Mouse (Mus musculus) bone marrow macrophage, adult 2 months (primary cell): ENCODE results near the gene Usp21. TPM values are rescaled to one million over a fixed set of nuclear protein-coding genes. Genes with fewer than 3 reads are reported as not detected.

Experiments used
- H3K27ac ChIP-seq: 2 replicates; pipeline ENCODE4 v1.5.1; 2012; ENCODE audit warnings: low read depth, low read length; ENCODE audit not compliant: insufficient read depth
- H3K4me1 ChIP-seq: 2 replicates; pipeline ENCODE4 v1.6.1; 2012; ENCODE audit warnings: low read length; ENCODE audit not compliant: control insufficient read depth, insufficient read depth
- H3K4me3 ChIP-seq: 2 replicates; pipeline ENCODE4 v1.5.1; 2012; ENCODE audit warnings: mild to moderate bottlenecking, low read length, moderate library complexity; ENCODE audit not compliant: insufficient read depth
- CTCF ChIP-seq: IDR thresholded peaks from 2 replicates; pipeline ENCODE4 v1.5.1; 2012; ENCODE audit warnings: low read depth, mild to moderate bottlenecking, low read length, moderate library complexity
- POLR2A ChIP-seq: IDR thresholded peaks from 2 replicates; pipeline ENCODE4 v1.6.1; 2012; ENCODE audit warnings: mild to moderate bottlenecking, low read depth, low read length, borderline replicate concordance
- polyA plus RNA-seq: library from polyadenylated mRNA; stranded (reverse); fragments of >200 nt; gene quantifications from 2 replicates; pipeline ENCODE4 v1.2.4, GENCODE M21; 2012; ENCODE audit not compliant: missing spikeins, insufficient read depth, insufficient read length

Usp21 gene
- polyA plus RNA-seq, 1 experiment: 45.1 TPM

- Histone ChIP-seq H3K4me1 (peaks cover 20% of the 10 kb centered on the region), H3K27ac (no peak overlapping the region), H3K4me3 (no peak overlapping the region)
- no peak for TF ChIP-seq POLR2A
- TF ChIP-seq CTCF: no peak
Measured at GRCm38 (mm10) chr1:171279012-171279705, 8.6 kb downstream of the Usp21 start.

GRCm38 (mm10) chr1:171278436-171278835 is 9.4 kb downstream of the Usp21 start:
- Histone ChIP-seq H3K27ac (no peak overlapping the region), H3K4me3 (no peak overlapping the region), H3K4me1 (peaks cover 14% of the 10 kb centered on the region)
- TF ChIP-seq CTCF (no peak), POLR2A (no peak)

GRCm38 (mm10) chr1:171277736-171278135 is 10.1 kb downstream of the Usp21 start:
- Histone ChIP-seq H3K4me3 (no peak overlapping the region), H3K4me1 (peaks cover 14% of the 10 kb centered on the region), H3K27ac (no peak overlapping the region)
- no peak for TF ChIP-seq POLR2A
- no peak for TF ChIP-seq CTCF

- TF ChIP-seq POLR2A (no peak), CTCF (no peak)
- H3K27ac ChIP-seq: no peak overlapping the region
- peaks cover 19% of the 10 kb centered on the region for H3K4me1 ChIP-seq
- no peak overlapping the region for H3K4me3 ChIP-seq
Measured at GRCm38 (mm10) chr1:171276110-171276748, 11.6 kb downstream of the Usp21 start.

- TF ChIP-seq CTCF (no peak), POLR2A (no peak)
- Histone ChIP-seq H3K4me3 (no peak overlapping the region), H3K27ac (no peak overlapping the region), H3K4me1 (peaks cover 21% of the 10 kb centered on the region)
Measured at GRCm38 (mm10) chr1:171275144-171275734, 12.6 kb downstream of the Usp21 start.

GRCm38 (mm10) chr1:171274171-171274570 is 13.6 kb downstream of the Usp21 start:
- Histone ChIP-seq H3K4me1 (peaks cover 25% of the 10 kb centered on the region), H3K4me3 (no peak overlapping the region), H3K27ac (no peak overlapping the region)
- no peak for TF ChIP-seq CTCF
- TF ChIP-seq POLR2A: no peak

- Histone ChIP-seq H3K27ac (peak overlapping the region; percentile 71), H3K4me3 (peak overlapping the region; percentile 36)
- no peak for TF ChIP-seq POLR2A
Measured at GRCm38 (mm10) chr1:171272086-171272485, 15.7 kb downstream of the Usp21 start.

GRCm38 (mm10) chr1:171271622-171272021 is 16.2 kb downstream of the Usp21 start:
- peak overlapping the region; percentile 71 for H3K27ac ChIP-seq
- peaks cover 30% of the 10 kb centered on the region for H3K4me1 ChIP-seq
- TF ChIP-seq POLR2A: no peak
- TF ChIP-seq CTCF: peak; percentile 40
- H3K4me3 ChIP-seq: peak overlapping the region; percentile 36

More at GRCm38 (mm10) chr1:171272086-171272485, 15.7 kb downstream of the Usp21 start:
- peaks cover 29% of the 10 kb centered on the region for H3K4me1 ChIP-seq

- peaks cover 31% of the 10 kb centered on the region for H3K4me1 ChIP-seq
Measured at GRCm38 (mm10) chr1:171271196-171271595, 16.6 kb downstream of the Usp21 start.

GRCm38 (mm10) chr1:171270573-171270900 is 17.3 kb downstream of the Usp21 start:
- H3K4me3 ChIP-seq: peak overlapping the region; percentile 71
- TF ChIP-seq CTCF (no peak), POLR2A (no peak)
- 0 out of 2 replicates have a peak overlapping the region, but pooled peaks have one; percentile 7 for H3K27ac ChIP-seq
- peaks cover 31% of the 10 kb centered on the region for H3K4me1 ChIP-seq

More at GRCm38 (mm10) chr1:171271196-171271595, 16.6 kb downstream of the Usp21 start:
- Histone ChIP-seq H3K4me3 (peak overlapping the region; percentile 71), H3K27ac (no peak overlapping the region)
- no peak for TF ChIP-seq POLR2A
- TF ChIP-seq CTCF: no peak
